Mouse (Mus musculus): ENCODE measurements around the gene Tspan17. TPM values are rescaled to one million over a fixed set of nuclear protein-coding genes. Genes with fewer than 3 reads are reported as not detected.

Gene Tspan17
- polyA plus RNA-seq, 1 experiment from 2014 or later: 17.2 TPM

GRCm38 (mm10) chr13:54757093-54757830 lies 31.9 kb upstream of the Tspan17 start:
- Histone ChIP-seq H3K79me2 (ENCODE audit: inconsistent target) (no peaks in the 10 kb centered on the region), H3K36me3 (ENCODE audit: inconsistent target) (no peaks in the 10 kb centered on the region), H3K4me3 (ENCODE audit: inconsistent target) (no peak overlapping the region), H3K27ac (no peak overlapping the region)
- 60% methylated on average over 10 of the region's 10 CpGs for WGBS (ENCODE audit: missing documents)

- Histone ChIP-seq H3K4me3 (ENCODE audit: inconsistent target) (no peak overlapping the region), H3K36me3 (ENCODE audit: inconsistent target) (no peaks in the 10 kb centered on the region), H3K79me2 (ENCODE audit: inconsistent target) (no peaks in the 10 kb centered on the region), H3K27ac (no peak overlapping the region)
- WGBS (ENCODE audit: missing documents): 1% methylated on average over 43 of the region's 43 CpGs
Observed at GRCm38 (mm10) chr13:54758045-54758755, 31.0 kb upstream of the Tspan17 start.

GRCm38 (mm10) chr13:54758756-54759470 lies 30.3 kb upstream of the Tspan17 start:
- WGBS (ENCODE audit: missing documents): 9% methylated on average over 29 of the region's 29 CpGs
- Histone ChIP-seq H3K4me3 (ENCODE audit: inconsistent target) (no peak overlapping the region), H3K36me3 (ENCODE audit: inconsistent target) (no peaks in the 10 kb centered on the region), H3K27ac (no peak overlapping the region), H3K79me2 (ENCODE audit: inconsistent target) (no peaks in the 10 kb centered on the region)

- no peaks in the 10 kb centered on the region for H3K79me2 ChIP-seq (ENCODE audit: inconsistent target)
- H3K27ac ChIP-seq: no peak overlapping the region
- WGBS (ENCODE audit: missing documents): 30% methylated on average over 7 of the region's 7 CpGs
- no peak overlapping the region for H3K4me3 ChIP-seq (ENCODE audit: inconsistent target)
- no peaks in the 10 kb centered on the region for H3K36me3 ChIP-seq (ENCODE audit: inconsistent target)
Observed at GRCm38 (mm10) chr13:54759496-54759895, 29.7 kb upstream of the Tspan17 start.

- Histone ChIP-seq H3K79me2 (ENCODE audit: inconsistent target) (no peaks in the 10 kb centered on the region), H3K36me3 (ENCODE audit: inconsistent target) (no peaks in the 10 kb centered on the region), H3K4me3 (ENCODE audit: inconsistent target) (no peak overlapping the region), H3K27ac (no peak overlapping the region)
- 63% methylated on average over 8 of the region's 8 CpGs for WGBS (ENCODE audit: missing documents)
Observed at GRCm38 (mm10) chr13:54760164-54760795, 28.9 kb upstream of the Tspan17 start.

GRCm38 (mm10) chr13:54760906-54761305 lies 28.3 kb upstream of the Tspan17 start:
- WGBS (ENCODE audit: missing documents): 81% methylated on average over 7 of the region's 7 CpGs

GRCm38 (mm10) chr13:54765281-54766191 lies 23.6 kb upstream of the Tspan17 start:
- Histone ChIP-seq H3K36me3 (ENCODE audit: inconsistent target) (no peaks in the 10 kb centered on the region), H3K4me3 (ENCODE audit: inconsistent target) (no peak overlapping the region), H3K27ac (no peak overlapping the region), H3K79me2 (ENCODE audit: inconsistent target) (no peaks in the 10 kb centered on the region)
- WGBS (ENCODE audit: missing documents): 8% methylated on average over 44 of the region's 44 CpGs

More at GRCm38 (mm10) chr13:54760906-54761305, 28.3 kb upstream of the Tspan17 start:
- no peak overlapping the region for H3K4me3 ChIP-seq (ENCODE audit: inconsistent target)
- no peak overlapping the region for H3K27ac ChIP-seq
- no peaks in the 10 kb centered on the region for H3K36me3 ChIP-seq (ENCODE audit: inconsistent target)
- no peaks in the 10 kb centered on the region for H3K79me2 ChIP-seq (ENCODE audit: inconsistent target)

GRCm38 (mm10) chr13:54766192-54766768 lies 22.9 kb upstream of the Tspan17 start, which contains the start of gene Sncb:
Gene Sncb (minus strand): TSS chr13:54766595.
- 3% methylated on average over 35 of the region's 35 CpGs for WGBS (ENCODE audit: missing documents)
- Histone ChIP-seq H3K27ac (no peak within 1 kb of the TSS), H3K4me3 (ENCODE audit: inconsistent target) (no peak within 1 kb of the TSS)

GRCm38 (mm10) chr13:54767012-54767411 lies 22.2 kb upstream of the Tspan17 start:
- Histone ChIP-seq H3K36me3 (ENCODE audit: inconsistent target) (no peaks in the 10 kb centered on the region), H3K4me3 (ENCODE audit: inconsistent target) (no peak overlapping the region), H3K27ac (no peak overlapping the region), H3K79me2 (ENCODE audit: inconsistent target) (no peaks in the 10 kb centered on the region)
- WGBS (ENCODE audit: missing documents): 81% methylated on average over 4 of the region's 4 CpGs

More at GRCm38 (mm10) chr13:54766192-54766768, 22.9 kb upstream of the Tspan17 start, which contains the start of gene Sncb:
- no peaks in the 10 kb centered on the region for H3K36me3 ChIP-seq (ENCODE audit: inconsistent target)
- H3K79me2 ChIP-seq (ENCODE audit: inconsistent target): no peaks in the 10 kb centered on the region

- 95% methylated on average over 3 of the region's 3 CpGs for whole genome bisulfite sequencing (ENCODE audit: missing documents)
- no peaks in the 10 kb centered on the region for H3K36me3 ChIP-seq (ENCODE audit: inconsistent target)
- no peaks in the 10 kb centered on the region for H3K79me2 ChIP-seq (ENCODE audit: inconsistent target)
- no peak overlapping the region for H3K4me3 ChIP-seq (ENCODE audit: inconsistent target)
- no peak overlapping the region for H3K27ac ChIP-seq
Observed at GRCm38 (mm10) chr13:54780592-54780991, 8.6 kb upstream of the Tspan17 start.

- no peaks in the 10 kb centered on the region for H3K79me2 ChIP-seq (ENCODE audit: inconsistent target)
- H3K36me3 ChIP-seq (ENCODE audit: inconsistent target): no peaks in the 10 kb centered on the region
- WGBS (ENCODE audit: missing documents): 90% methylated on average over 3 of the region's 3 CpGs
- no peak overlapping the region for H3K27ac ChIP-seq
- no peak overlapping the region for H3K4me3 ChIP-seq (ENCODE audit: inconsistent target)
Observed at GRCm38 (mm10) chr13:54781086-54781485, 8.1 kb upstream of the Tspan17 start.

GRCm38 (mm10) chr13:54783235-54783634 lies 5.9 kb upstream of the Tspan17 start:
- Histone ChIP-seq H3K36me3 (ENCODE audit: inconsistent target) (no peaks in the 10 kb centered on the region), H3K79me2 (ENCODE audit: inconsistent target) (no peaks in the 10 kb centered on the region), H3K4me3 (ENCODE audit: inconsistent target) (no peak overlapping the region), H3K27ac (no peak overlapping the region)
- WGBS (ENCODE audit: missing documents): 77% methylated on average over 2 of the region's 2 CpGs

- H3K36me3 ChIP-seq (ENCODE audit: inconsistent target): no peaks in the 10 kb centered on the region
- WGBS (ENCODE audit: missing documents): 95% methylated on average over 4 of the region's 4 CpGs
Observed at GRCm38 (mm10) chr13:54783698-54784097, 5.5 kb upstream of the Tspan17 start, which contains the start of gene Eif4e1b. Gene Eif4e1b (plus strand): TSS chr13:54783998.

More at GRCm38 (mm10) chr13:54783698-54784097, 5.5 kb upstream of the Tspan17 start, which contains the start of gene Eif4e1b:
- Histone ChIP-seq H3K27ac (no peak within 1 kb of the TSS), H3K79me2 (ENCODE audit: inconsistent target) (no peaks in the 10 kb centered on the region), H3K4me3 (ENCODE audit: inconsistent target) (no peak within 1 kb of the TSS)

Data from macrophage (primary cell).